Mouse (Mus musculus) kidney, embryonic 16.5 days (tissue): ENCODE results near the gene Parg. TPM values are rescaled to one million over a fixed set of nuclear protein-coding genes. Genes with fewer than 3 reads are reported as not detected.

Experiments
- ATAC-seq: fragments of 200-750 bp; cut with Nextera tagmentation; 2 replicates; pipeline ENCODE4 v1.8.0; 2017; ENCODE audit warnings: moderate TSS enrichment; ENCODE audit not compliant: low FRiP score, low TSS enrichment
- H3K27ac ChIP-seq: fragments of 300-500 bp; sonication (generic); 2 replicates; pipeline ENCODE4 v1.5.1; 2014; ENCODE audit warnings: low read length
- H3K27me3 ChIP-seq: fragments of 300-500 bp; sonication (generic); 2 replicates; pipeline ENCODE4 v1.6.1; 2014; ENCODE audit warnings: low read length, control low read depth, mixed read lengths; ENCODE audit not compliant: insufficient read depth
- H3K36me3 ChIP-seq: fragments of 300-500 bp; sonication (generic); 2 replicates; pipeline ENCODE4 v1.6.1; 2014; ENCODE audit warnings: low read length, control low read depth, mixed read lengths; ENCODE audit not compliant: insufficient read depth
- H3K4me1 ChIP-seq: fragments of 300-500 bp; sonication (generic); 2 replicates; pipeline ENCODE4 v1.6.1; 2014; ENCODE audit warnings: low read length, control low read depth, mixed read lengths; ENCODE audit not compliant: insufficient read depth
- H3K4me2 ChIP-seq: fragments of 300-500 bp; sonication (generic); replicated peaks from 2 replicates; pipeline ENCODE4 v1.6.1; 2014; ENCODE audit warnings: low read depth, low read length
- H3K4me3 ChIP-seq: fragments of 300-500 bp; sonication (generic); 2 replicates; pipeline ENCODE4 v1.5.1; 2014; ENCODE audit warnings: mild to moderate bottlenecking, low read length
- H3K9ac ChIP-seq: fragments of 300-500 bp; sonication (generic); replicated peaks from 2 replicates; pipeline ENCODE4 v1.6.1; 2014; ENCODE audit warnings: low read length
- H3K9me3 ChIP-seq: fragments of 300-500 bp; sonication (generic); 2 replicates; pipeline ENCODE4 v1.6.1; 2016; ENCODE audit warnings: low read length, control low read depth
- WGBS: fragments of 180-500 bp; shearing (Covaris S2); extraction: QIAGEN DNeasy Blood & Tissue Kit; methylation state at CpG from one replicate; pipeline ENCODE4 v1.1.7; 2014; 5-methylcytosine and 5-hydroxymethylcytosine counted together
- polyA plus RNA-seq: library from polyadenylated mRNA; unstranded; fragments of >200 nt; fragmentation: Nextera tagmentation; extraction: Ambion mirVana; gene quantifications from 2 replicates; pipeline ENCODE4 v1.2.1, GENCODE M21; 2015

Parg gene
- polyA plus RNA-seq, 1 experiment from 2014 or later, result 40.8 TPM

- Histone ChIP-seq H3K27ac (no peak overlapping the region), H3K4me1 (no peaks in the 10 kb centered on the region), H3K36me3 (no peaks in the 10 kb centered on the region), H3K9ac (no peak overlapping the region), H3K27me3 (no peaks in the 10 kb centered on the region), H3K4me2 (no peak overlapping the region), H3K4me3 (no peak overlapping the region), H3K9me3 (no peaks in the 10 kb centered on the region)
- ATAC-seq, result no peak
- WGBS, result 84% methylated on average over 11 of the region's 11 CpGs
Observed at GRCm38 (mm10) chr14:32336547-32336946, 134.8 kb downstream of the Parg start.

- H3K9ac ChIP-seq, result no peak overlapping the region
- no peaks in the 10 kb centered on the region for H3K36me3 ChIP-seq
- no peaks in the 10 kb centered on the region for H3K27me3 ChIP-seq
- no peak overlapping the region for H3K4me2 ChIP-seq
- H3K4me1 ChIP-seq, result no peaks in the 10 kb centered on the region
- H3K4me3 ChIP-seq, result no peak overlapping the region
- H3K9me3 ChIP-seq, result no peaks in the 10 kb centered on the region
- WGBS, result 93% methylated on average over 7 of the region's 7 CpGs
- H3K27ac ChIP-seq, result no peak overlapping the region
- no peak for ATAC-seq
Observed at GRCm38 (mm10) chr14:32341823-32342222, 140.1 kb downstream of the Parg start.

- no peak for ATAC-seq
- Histone ChIP-seq H3K4me3 (no peak overlapping the region), H3K36me3 (no peaks in the 10 kb centered on the region), H3K9ac (no peak overlapping the region), H3K4me2 (no peak overlapping the region), H3K9me3 (no peaks in the 10 kb centered on the region), H3K27ac (no peak overlapping the region), H3K4me1 (no peaks in the 10 kb centered on the region), H3K27me3 (no peaks in the 10 kb centered on the region)
- WGBS, result 90% methylated on average over 7 of the region's 7 CpGs
Observed at GRCm38 (mm10) chr14:32344176-32344575, 142.4 kb downstream of the Parg start.

GRCm38 (mm10) chr14:32344694-32345093 lies 142.9 kb downstream of the Parg start:
- Histone ChIP-seq H3K4me3 (no peak overlapping the region), H3K27me3 (no peaks in the 10 kb centered on the region), H3K9me3 (no peaks in the 10 kb centered on the region), H3K4me2 (no peak overlapping the region), H3K4me1 (no peaks in the 10 kb centered on the region), H3K27ac (no peak overlapping the region), H3K36me3 (no peaks in the 10 kb centered on the region), H3K9ac (no peak overlapping the region)
- no peak for ATAC-seq
- 79% methylated on average over 9 of the region's 10 CpGs for WGBS

Other genes starting within 250 kb of the Parg start
- gene Galnt15, start 173.0 kb upstream of the Parg start, polyA plus RNA-seq, result 0.61 and 0.66 TPM in 2 replicates
- gene Oxnad1, start 116.6 kb upstream of the Parg start, polyA plus RNA-seq, result 35.2 and 36.9 TPM in 2 replicates
- gene Dph3, start 116.2 kb upstream of the Parg start, polyA plus RNA-seq, result 88.1 and 90.9 TPM in 2 replicates
- not detected in 2 replicates for gene Msmb, start 59.9 kb upstream of the Parg start, polyA plus RNA-seq
- 115 and 119 TPM in 2 replicates for gene Ncoa4, start 42.1 kb upstream of the Parg start, polyA plus RNA-seq
- 272 and 302 TPM in 2 replicates for gene Timm23, start 51 bp upstream of the Parg start, polyA plus RNA-seq
- gene Ogdhl, start 120.1 kb downstream of the Parg start, polyA plus RNA-seq, result 10.7 and 11.4 TPM in 2 replicates
- not detected in 2 replicates for gene 1700024G13Rik, start 186.4 kb downstream of the Parg start, polyA plus RNA-seq